In genomic region chr7:136059896-136060295, GRCm38 (mm10) we compare ENCODE assay signal across 10 mouse cellular contexts.
A peak's percentile ranks its signal among the peaks of the same experiment; 100 is the strongest.
DNase-seq lines count a peak whose midpoint lies in the region; ATAC-seq lines count a peak whose summit lies in the region.
"Had no signal": no experiment of that assay in that cellular context is flagged by ENCODE, and none has a peak within 500 bp of the region (broad histone marks: within the 10 kb centered on the region; RNA-seq: fewer than 3 reads in every experiment).

No protein-coding gene starts in this region.

- no peak overlapping the region for H3K4me3 ChIP-seq in heart, embryonic 11.5 days (ENCODE audit: low read depth, low read length)
- no peak overlapping the region for H3K4me3 ChIP-seq in stomach, embryonic 16.5 days (replicated peaks; ENCODE audit: low read length)
- H3K4me3 ChIP-seq in liver, embryonic 12.5 days, result no peak overlapping the region
- H3K4me3 ChIP-seq: liver, embryonic 15.5 days had no signal

- no peak overlapping the region for H3K9ac ChIP-seq in heart, embryonic 11.5 days (ENCODE audit: low read depth, low read length)
- H3K9ac ChIP-seq in stomach, embryonic 16.5 days (ENCODE audit: low read length), result no peak overlapping the region
- no peak overlapping the region for H3K9ac ChIP-seq in liver, embryonic 12.5 days
- H3K9ac ChIP-seq: liver, embryonic 15.5 days had no signal

- H3K9me3 ChIP-seq in heart, embryonic 11.5 days (replicated peaks; ENCODE audit: control insufficient read depth, low read length), result no peaks in the 10 kb centered on the region
- no peaks in the 10 kb centered on the region for H3K9me3 ChIP-seq in stomach, embryonic 16.5 days (replicated peaks; ENCODE audit: control insufficient read depth, low read length)
- H3K9me3 ChIP-seq in liver, embryonic 12.5 days (replicated peaks), result no peaks in the 10 kb centered on the region
- H3K9me3 ChIP-seq: liver, embryonic 15.5 days had no signal

- H3K4me2 ChIP-seq in heart, embryonic 11.5 days, result peak overlapping the region; percentile 58
- H3K4me2 ChIP-seq in stomach, embryonic 16.5 days (ENCODE audit: low read depth, low read length), result peak overlapping the region; percentile 61
- no peak overlapping the region for H3K4me2 ChIP-seq in liver, embryonic 12.5 days

- no peaks in the 10 kb centered on the region for H3K36me3 ChIP-seq in heart, embryonic 11.5 days (ENCODE audit: control insufficient read depth, insufficient read depth, low read length)
- H3K36me3 ChIP-seq in stomach, embryonic 16.5 days (ENCODE audit: control insufficient read depth, insufficient read depth, low read length), result no peaks in the 10 kb centered on the region
- no peaks in the 10 kb centered on the region for H3K36me3 ChIP-seq in liver, embryonic 12.5 days
- H3K36me3 ChIP-seq: liver, embryonic 15.5 days had no signal

- ATAC-seq in heart, embryonic 11.5 days (replicated peaks; ENCODE audit: insufficient number of reproducible peaks, low FRiP score, low TSS enrichment), result no peak
- no peak for ATAC-seq in stomach, embryonic 16.5 days (ENCODE audit: insufficient read depth, low FRiP score)
- no peak for ATAC-seq in liver, embryonic 12.5 days

- no peaks in the 10 kb centered on the region for H3K27me3 ChIP-seq in heart, embryonic 11.5 days (ENCODE audit: control insufficient read depth, insufficient read depth, low read length)
- no peaks in the 10 kb centered on the region; the same call in 1 of the 2 replicates for H3K27me3 ChIP-seq in stomach, embryonic 16.5 days (ENCODE audit: control insufficient read depth, insufficient read depth, low read length)
- H3K27me3 ChIP-seq in liver, embryonic 12.5 days (replicated peaks), result no peaks in the 10 kb centered on the region; the same call in 1 of the 2 replicates

- peaks cover 6% of the 10 kb centered on the region for H3K4me1 ChIP-seq in heart, embryonic 11.5 days (ENCODE audit: control insufficient read depth, insufficient read depth, low read length)
- peaks cover 16% of the 10 kb centered on the region for H3K4me1 ChIP-seq in stomach, embryonic 16.5 days (ENCODE audit: control insufficient read depth, insufficient read depth, low read length)
- no peaks in the 10 kb centered on the region for H3K4me1 ChIP-seq in liver, embryonic 12.5 days
- H3K4me1 ChIP-seq: liver, embryonic 15.5 days had no signal

- WGBS in heart, embryonic 11.5 days (ENCODE audit: insufficient replicate concordance), result 43% methylated on average over 11 of the region's 11 CpGs
- 43% methylated on average over 11 of the region's 11 CpGs for WGBS in stomach, embryonic 16.5 days
- WGBS in liver, embryonic 12.5 days (ENCODE audit: insufficient replicate concordance), result 49% methylated on average over 11 of the region's 11 CpGs

- H3K27ac ChIP-seq in heart, embryonic 11.5 days (ENCODE audit: low read depth, low read length), result no peak overlapping the region
- H3K27ac ChIP-seq in stomach, embryonic 16.5 days (ENCODE audit: low read length), result 0 out of 2 replicates have a peak overlapping the region, but pooled peaks have one; percentile 25
- H3K27ac ChIP-seq in liver, embryonic 12.5 days, result no peak overlapping the region
- H3K27ac ChIP-seq: liver, embryonic 15.5 days had no signal

- no peak for DNase-seq in heart, adult 11 months
- peak; percentile 45 for DNase-seq in retina, embryonic 14.5 days (ENCODE audit: low spot score)
- DNase-seq in retina, postnatal 1 day, result no peak
- peak; percentile 70 for DNase-seq in mesoderm, embryonic 11.5 days (ENCODE audit: low read depth, low spot score)
- DNase-seq in urinary bladder, postnatal 14 days (ENCODE audit: low spot score), result no peak
- DNase-seq: B cell, adult 2 months had no signal

Comparison
In these comparisons a context has a peak if more than half of its experiments do, and no peak if none do; other contexts are left out.
1. DNase-seq: peak in retina, embryonic 14.5 days (single experiment) and mesoderm, embryonic 11.5 days (single experiment); none in heart, adult 11 months (single experiment), retina, postnatal 1 day (single experiment) and urinary bladder, postnatal 14 days (single experiment).